Mouse (Mus musculus) heart, postnatal 0 days (tissue): Measurements from ENCODE around the gene Arpc5. TPM values are rescaled to one million over a fixed set of nuclear protein-coding genes. Genes with fewer than 3 reads are reported as not detected.

ENCODE experiments used
- ATAC-seq: fragments of 200-750 bp; cut with Nextera tagmentation; 2 replicates; pipeline ENCODE4 v1.8.0; 2017; ENCODE audit warnings: low read depth, moderate number of reproducible peaks, moderate library complexity; ENCODE audit not compliant: insufficient read depth
- DNase-seq: peaks from one replicate; pipeline ENCODE4 v3.0.0-alpha.2; 2016; ENCODE audit warnings: low spot score
- H3K27ac ChIP-seq: fragments of 300-500 bp; sonication (generic); 2 replicates; pipeline ENCODE4 v1.5.1; 2014; ENCODE audit warnings: low read depth, mild to moderate bottlenecking
- H3K27me3 ChIP-seq: fragments of 300-500 bp; sonication (generic); 2 replicates; pipeline ENCODE4 v1.6.1; 2014; ENCODE audit warnings: low read length, mixed read lengths; ENCODE audit not compliant: control insufficient read depth, insufficient read depth
- H3K36me3 ChIP-seq: fragments of 300-500 bp; sonication (generic); replicated peaks from 2 replicates; pipeline ENCODE4 v1.6.1; 2014; ENCODE audit warnings: low read length, mixed read lengths; ENCODE audit not compliant: control insufficient read depth, insufficient read depth
- H3K4me1 ChIP-seq: fragments of 300-500 bp; sonication (generic); 2 replicates; pipeline ENCODE4 v1.6.1; 2014; ENCODE audit warnings: antibody characterized with exemption; ENCODE audit not compliant: control insufficient read depth, insufficient read depth
- H3K4me2 ChIP-seq: fragments of 300-500 bp; sonication (generic); 2 replicates; pipeline ENCODE4 v1.6.1; 2014; ENCODE audit warnings: low read depth, mild to moderate bottlenecking, low read length, moderate library complexity
- H3K4me3 ChIP-seq: fragments of 300-500 bp; sonication (generic); 2 replicates; pipeline ENCODE4 v1.5.1; 2014; ENCODE audit warnings: low read depth, low read length
- H3K9ac ChIP-seq: fragments of 300-500 bp; sonication (generic); replicated peaks from 2 replicates; pipeline ENCODE4 v1.6.1; 2014; ENCODE audit warnings: low read depth, low read length, mixed read lengths
- H3K9me3 ChIP-seq: fragments of 300-500 bp; sonication (generic); replicated peaks from 2 replicates; pipeline ENCODE4 v1.6.1; 2016; ENCODE audit warnings: low read length; ENCODE audit not compliant: control insufficient read depth
- CTCF ChIP-seq: IDR thresholded peaks from 2 replicates; pipeline ENCODE4 v1.5.1; 2016; ENCODE audit warnings: antibody characterized with exemption, control low read depth, low read depth
- EP300 ChIP-seq: IDR thresholded peaks from 2 replicates; pipeline ENCODE4 v1.6.1; 2016; ENCODE audit warnings: antibody characterized with exemption, low read depth
- WGBS: fragments of 180-500 bp; shearing (Covaris S2); extraction: QIAGEN DNeasy Blood & Tissue Kit; methylation state at CpG from one replicate; pipeline ENCODE4 v1.1.7; 2014; 5-methylcytosine and 5-hydroxymethylcytosine counted together
- polyA plus RNA-seq: library from polyadenylated mRNA; unstranded; fragments of >200 nt; fragmentation: Nextera tagmentation; extraction: Ambion mirVana; gene quantifications from 2 replicates; pipeline ENCODE4 v1.2.1, GENCODE M21; 2015
- total RNA-seq: library from RNA; depleted of rRNA; stranded (reverse); fragments of >200 nt; gene quantifications from 2 replicates; pipeline ENCODE4 v1.2.3, GENCODE M21; 2014; ENCODE audit warnings: low replicate concordance; rRNA removed

The Arpc5 gene
- total and polyA plus RNA-seq, 2 experiments from 2014 or later, result 94.3 to 152 TPM

GRCm38 (mm10) chr1:152817794-152818193, 51.5 kb downstream of the Arpc5 start:
- H3K36me3 ChIP-seq, result no peaks in the 10 kb centered on the region
- ATAC-seq (peak; percentile 73), DNase-seq (peak; percentile 74)
- no peak overlapping the region for H3K4me3 ChIP-seq
- WGBS, result 4% methylated on average over 10 of the region's 10 CpGs
- H3K9ac ChIP-seq, result no peak overlapping the region
- H3K27ac ChIP-seq, result peak overlapping the region; percentile 49
- H3K9me3 ChIP-seq, result no peaks in the 10 kb centered on the region
- peaks cover 34% of the 10 kb centered on the region; the same call in 1 of the 2 replicates for H3K4me1 ChIP-seq
- TF ChIP-seq EP300 (peak; percentile 51; the same call in 1 of the 2 replicates), CTCF (no peak)
- peak overlapping the region; percentile 16; the same call in 1 of the 2 replicates for H3K4me2 ChIP-seq
- H3K27me3 ChIP-seq, result no peaks in the 10 kb centered on the region

DNA sequence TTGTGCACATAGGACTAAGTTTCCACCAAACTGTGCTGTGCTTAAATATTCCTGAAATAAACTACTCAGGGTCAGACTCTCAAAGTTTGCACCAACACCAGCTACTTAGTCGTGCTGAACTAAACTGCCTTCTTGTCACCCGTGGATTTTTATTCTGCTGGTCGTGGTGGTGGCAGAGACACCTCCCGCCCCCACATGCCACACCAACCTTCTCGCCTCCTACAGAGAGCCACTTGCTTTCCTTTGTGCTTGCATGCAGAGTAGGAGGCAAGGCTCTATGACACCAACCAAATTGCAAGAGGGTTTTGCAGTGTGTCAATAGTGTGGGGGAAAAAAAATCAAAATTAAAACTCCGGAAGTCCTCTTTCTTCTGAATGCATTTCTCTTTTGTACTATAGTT, 53.2 kb downstream of the Arpc5 start:
- no peak overlapping the region for H3K4me2 ChIP-seq
- no peaks in the 10 kb centered on the region for H3K27me3 ChIP-seq
- no peak overlapping the region for H3K9ac ChIP-seq
- no peaks in the 10 kb centered on the region for H3K36me3 ChIP-seq
- ATAC-seq, result no peak
- no peaks in the 10 kb centered on the region for H3K9me3 ChIP-seq
- no peak for DNase-seq
- TF ChIP-seq CTCF, result no peak
- no peak for TF ChIP-seq EP300
- H3K4me3 ChIP-seq, result no peak overlapping the region
- 75% methylated on average over 6 of the region's 6 CpGs for WGBS
- peaks cover 34% of the 10 kb centered on the region; the same call in 1 of the 2 replicates for H3K4me1 ChIP-seq
- H3K27ac ChIP-seq, result no peak overlapping the region

GRCm38 (mm10) chr1:152820911-152821695, 54.8 kb downstream of the Arpc5 start:
- DNase-seq (no peak), ATAC-seq (no peak)
- 53% methylated on average over 7 of the region's 7 CpGs for WGBS

GRCm38 (mm10) chr1:152821746-152822145, 55.4 kb downstream of the Arpc5 start:
- no peaks in the 10 kb centered on the region for H3K36me3 ChIP-seq
- no peak for DNase-seq
- H3K4me2 ChIP-seq, result no peak overlapping the region
- ATAC-seq, result no peak
- TF ChIP-seq CTCF (no peak), EP300 (no peak)
- H3K27ac ChIP-seq, result no peak overlapping the region
- H3K9me3 ChIP-seq, result no peaks in the 10 kb centered on the region
- H3K9ac ChIP-seq, result no peak overlapping the region
- 77% methylated on average over 4 of the region's 4 CpGs for WGBS
- H3K4me3 ChIP-seq, result no peak overlapping the region
- H3K27me3 ChIP-seq, result no peaks in the 10 kb centered on the region
- H3K4me1 ChIP-seq, result peaks cover 19% of the 10 kb centered on the region; the same call in 1 of the 2 replicates

More at GRCm38 (mm10) chr1:152820911-152821695, 54.8 kb downstream of the Arpc5 start:
- no peak for TF ChIP-seq CTCF
- no peak for TF ChIP-seq EP300
- peaks cover 23% of the 10 kb centered on the region; the same call in 1 of the 2 replicates for H3K4me1 ChIP-seq
- no peak overlapping the region for H3K4me3 ChIP-seq
- no peak overlapping the region for H3K27ac ChIP-seq
- H3K27me3 ChIP-seq, result no peaks in the 10 kb centered on the region
- no peak overlapping the region for H3K4me2 ChIP-seq
- no peak overlapping the region for H3K9ac ChIP-seq
- H3K36me3 ChIP-seq, result no peaks in the 10 kb centered on the region
- no peaks in the 10 kb centered on the region for H3K9me3 ChIP-seq

DNA sequence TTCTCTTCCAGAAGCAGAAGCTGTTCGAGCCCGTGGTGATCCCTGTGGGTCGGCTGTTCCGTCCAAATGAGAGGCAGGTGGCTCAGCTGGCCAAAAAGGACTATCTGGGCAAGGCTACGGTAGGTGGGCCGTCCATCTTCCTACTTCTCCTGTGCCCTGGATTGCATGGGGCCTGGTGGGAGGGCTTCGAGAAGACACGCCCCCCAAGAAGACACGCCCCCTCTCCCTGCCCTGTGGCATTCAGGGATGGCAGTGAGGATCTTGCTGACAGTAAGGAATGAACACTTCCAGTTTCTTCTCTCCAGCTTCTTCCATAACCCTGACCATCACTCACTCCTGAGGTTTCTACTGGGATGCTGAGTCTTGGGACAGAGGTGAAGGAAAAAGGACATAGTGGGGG, 57.9 kb downstream of the Arpc5 start:
- WGBS, result 71% methylated on average over 9 of the region's 9 CpGs
- no peak overlapping the region for H3K4me3 ChIP-seq
- DNase-seq (no peak), ATAC-seq (no peak)
- no peak overlapping the region for H3K27ac ChIP-seq
- peaks cover 4% of the 10 kb centered on the region; the same call in 1 of the 2 replicates for H3K4me1 ChIP-seq
- no peak overlapping the region for H3K4me2 ChIP-seq
- H3K9ac ChIP-seq, result no peak overlapping the region
- H3K27me3 ChIP-seq, result no peaks in the 10 kb centered on the region
- H3K36me3 ChIP-seq, result no peaks in the 10 kb centered on the region
- no peaks in the 10 kb centered on the region for H3K9me3 ChIP-seq
- TF ChIP-seq CTCF (no peak), EP300 (no peak)

Other genes starting within 250 kb of the Arpc5 start
- not detected in 2 replicates for gene Apobec4, start 16.0 kb upstream of the Arpc5 start, total RNA-seq
- gene Apobec4, start 16.0 kb upstream of the Arpc5 start, polyA plus RNA-seq, result not detected in 2 replicates
- 38.9 and 48.1 TPM in 2 replicates for gene Rgl1, start 191 bp upstream of the Arpc5 start, total RNA-seq
- 36.7 and 41.6 TPM in 2 replicates for gene Rgl1, start 191 bp upstream of the Arpc5 start, polyA plus RNA-seq
- 2.3 and 5.8 TPM in 2 replicates for gene Ncf2, start 33.7 kb downstream of the Arpc5 start, total RNA-seq
- gene Ncf2, start 33.7 kb downstream of the Arpc5 start, polyA plus RNA-seq, result 1.6 and 2.4 TPM in 2 replicates
- 30.9 and 46.0 TPM in 2 replicates for gene Smg7, start 136.1 kb downstream of the Arpc5 start, total RNA-seq
- 12.5 and 13.5 TPM in 2 replicates for gene Smg7, start 136.1 kb downstream of the Arpc5 start, polyA plus RNA-seq
- gene Nmnat2, start 188.5 kb downstream of the Arpc5 start, total RNA-seq, result 0.15 and 0.69 TPM in 2 replicates
- gene Nmnat2, start 188.5 kb downstream of the Arpc5 start, polyA plus RNA-seq, result 0.47 and 0.57 TPM in 2 replicates